Comparison of ENCODE assay signal across 13 mouse cellular contexts in genomic region chr16:5139741-5140140, GRCm38 (mm10). TPM values are rescaled to one million over a fixed set of nuclear protein-coding genes. Genes with fewer than 3 reads are reported as not detected.
DNase-seq lines count a peak whose midpoint lies in the region; ATAC-seq and TF ChIP-seq lines count a peak whose summit lies in the region.
"Had no signal": no experiment of that assay in that cellular context is flagged by ENCODE, and none has a peak within 500 bp of the region (broad histone marks: within the 10 kb centered on the region; RNA-seq: fewer than 3 reads in every experiment).

No protein-coding gene starts in this region.

- no peak for TF ChIP-seq CTCF in layer of hippocampus, adult 2 months (conservative IDR thresholded peaks at IDR 0.05)

- ATAC-seq in cerebellum, adult (ENCODE audit: insufficient number of reproducible peaks, low FRiP score, low TSS enrichment) = no peak
- ATAC-seq: forebrain, embryonic 14.5 days had no signal

- peak; percentile 39 to 71 for DNase-seq in cerebellum, postnatal 25 days
- peak; percentile 20 for DNase-seq in ovary, postnatal 36 days (ENCODE audit: low spot score)
- no peak for DNase-seq in ovary, postnatal 14 days (ENCODE audit: low spot score)
- peak; percentile 76 for DNase-seq in heart, adult 9 months (ENCODE audit: low spot score in 2 of 2)
- DNase-seq in urinary bladder, postnatal 4 days (ENCODE audit: low spot score in 2 of 2) = peak; percentile 69 to 72
- DNase-seq in layer of hippocampus, adult 2 months (ENCODE audit: low spot score in 2 of 2) = no peak
- no peak for DNase-seq in left cerebral cortex, postnatal 36 days (ENCODE audit: low spot score in 2 of 2)
- DNase-seq: kidney, adult 2 months; midbrain, embryonic 14.5 days; right cerebral cortex, postnatal 4 days had no signal

- H3K27ac ChIP-seq in layer of hippocampus, adult 2 months = no peak overlapping the region
- H3K27ac ChIP-seq: limb, embryonic 15.5 days had no signal

- no peak overlapping the region for H3K4me3 ChIP-seq in layer of hippocampus, adult 2 months
- H3K4me3 ChIP-seq: limb, embryonic 15.5 days had no signal

- intact Hi-C loops in left cerebral cortex, postnatal 36 days (cut with DNase I) = no loop called here

RNA-seq across cellular contexts. Expression of gene Sec14l5, which starts 7.2 kb away (rescaled TPM):
- 1 to 10 TPM; 5.3 to 6.7 TPM for total RNA-seq in layer of hippocampus, adult 2 months (2021)
- total RNA-seq in left cerebral cortex, postnatal 36 days (2021) = 1 to 10 TPM; 5.6 to 6.3 TPM

RNA-seq across cellular contexts. Expression of gene Ppl, which starts 7.5 kb away (rescaled TPM):
- total RNA-seq in layer of hippocampus, adult 2 months (2021) = 1 to 10 TPM; 2.8 to 4.5 TPM
- total RNA-seq in left cerebral cortex, postnatal 36 days (2021) = under 1 TPM; 0.44 to 0.66 TPM

Comparison
In these comparisons a context has a peak if more than half of its experiments do, and no peak if none do; other contexts are left out.
1. DNase-seq: peak in cerebellum, postnatal 25 days (2 of 2), ovary, postnatal 36 days (single experiment), heart, adult 9 months (2 of 2) and urinary bladder, postnatal 4 days (2 of 2); none in ovary, postnatal 14 days (single experiment), layer of hippocampus, adult 2 months (0 of 2) and left cerebral cortex, postnatal 36 days (0 of 2).